Mouse (Mus musculus) bone marrow, adult 2 months (tissue): ENCODE measurements around the gene Ciapin1.

Experiments
- CTCF ChIP-seq: fragments of 200-500 bp; IDR thresholded peaks from 2 replicates; pipeline ENCODE4 v1.5.1; 2011; ENCODE audit warnings: low read length, control low read depth; ENCODE audit not compliant: control insufficient read depth, insufficient read depth
- POLR2A ChIP-seq: fragments of 200-500 bp; IDR thresholded peaks from 2 replicates; pipeline ENCODE4 v1.6.1; 2011; ENCODE audit warnings: low read depth, mild to moderate bottlenecking, control low read depth, low read length, borderline replicate concordance; ENCODE audit not compliant: control insufficient read depth

- TF ChIP-seq CTCF: no peak
- no peak for TF ChIP-seq POLR2A
These were observed 27.3 kb downstream of the Ciapin1 start for GRCm38 (mm10) chr8:94810855-94811254.
